Mouse (Mus musculus): ENCODE measurements around the gene Myo18b. TPM values are rescaled to one million over a fixed set of nuclear protein-coding genes. Genes with fewer than 3 reads are reported as not detected.

Gene Myo18b
- polyA plus RNA-seq, 1 experiment from 2014 or later, result 0.95 TPM

GRCm38 (mm10) chr5:112892411-112892810 lies 3.8 kb downstream of the Myo18b start:
- no peaks in the 10 kb centered on the region for H3K27me3 ChIP-seq (replicated peaks; ENCODE audit: control insufficient read depth, insufficient read depth, low read length)
- H3K9ac ChIP-seq (ENCODE audit: low read length), result no peak overlapping the region
- DNase-seq (ENCODE audit: low spot score), result no peak
- H3K4me3 ChIP-seq (ENCODE audit: low read depth, low read length), result no peak overlapping the region
- H3K4me1 ChIP-seq (replicated peaks; ENCODE audit: control insufficient read depth, insufficient read depth, low read length), result no peaks in the 10 kb centered on the region
- no peak overlapping the region for H3K27ac ChIP-seq (ENCODE audit: low read depth)
- no peak overlapping the region for H3K4me2 ChIP-seq (ENCODE audit: low read length)
- ATAC-seq (replicated peaks; ENCODE audit: low FRiP score, low TSS enrichment, low read depth), result no peak
- no peaks in the 10 kb centered on the region for H3K9me3 ChIP-seq (ENCODE audit: control insufficient read depth, low read length)
- H3K36me3 ChIP-seq (ENCODE audit: control insufficient read depth, insufficient read depth, low read length), result no peaks in the 10 kb centered on the region

GRCm38 (mm10) chr5:112888651-112889050 lies 7.5 kb downstream of the Myo18b start:
- Histone ChIP-seq H3K27ac (ENCODE audit: low read depth) (no peak overlapping the region), H3K9ac (ENCODE audit: low read length) (no peak overlapping the region)
- WGBS, result 60% methylated on average over 7 of the region's 7 CpGs

GRCm38 (mm10) chr5:112886687-112887491 lies 9.3 kb downstream of the Myo18b start:
- ATAC-seq (replicated peaks; ENCODE audit: low FRiP score, low TSS enrichment, low read depth), result no peak
- no peaks in the 10 kb centered on the region for H3K4me1 ChIP-seq (replicated peaks; ENCODE audit: control insufficient read depth, insufficient read depth, low read length)
- H3K36me3 ChIP-seq (ENCODE audit: control insufficient read depth, insufficient read depth, low read length), result no peaks in the 10 kb centered on the region
- no peak for DNase-seq (ENCODE audit: low spot score)
- H3K27me3 ChIP-seq (replicated peaks; ENCODE audit: control insufficient read depth, insufficient read depth, low read length), result no peaks in the 10 kb centered on the region
- no peaks in the 10 kb centered on the region for H3K9me3 ChIP-seq (ENCODE audit: control insufficient read depth, low read length)
- H3K9ac ChIP-seq (ENCODE audit: low read length), result no peak overlapping the region
- H3K4me3 ChIP-seq (ENCODE audit: low read depth, low read length), result no peak overlapping the region
- H3K4me2 ChIP-seq (ENCODE audit: low read length), result no peak overlapping the region
- 75% methylated on average over 17 of the region's 17 CpGs for WGBS
- no peak overlapping the region for H3K27ac ChIP-seq (ENCODE audit: low read depth)

More at GRCm38 (mm10) chr5:112888651-112889050, 7.5 kb downstream of the Myo18b start:
- H3K27me3 ChIP-seq (replicated peaks; ENCODE audit: control insufficient read depth, insufficient read depth, low read length), result no peaks in the 10 kb centered on the region
- H3K36me3 ChIP-seq (ENCODE audit: control insufficient read depth, insufficient read depth, low read length), result no peaks in the 10 kb centered on the region
- H3K4me1 ChIP-seq (replicated peaks; ENCODE audit: control insufficient read depth, insufficient read depth, low read length), result no peaks in the 10 kb centered on the region
- ATAC-seq (replicated peaks; ENCODE audit: low FRiP score, low TSS enrichment, low read depth) (no peak), DNase-seq (ENCODE audit: low spot score) (no peak)
- H3K4me3 ChIP-seq (ENCODE audit: low read depth, low read length), result no peak overlapping the region
- H3K4me2 ChIP-seq (ENCODE audit: low read length), result no peak overlapping the region
- no peaks in the 10 kb centered on the region for H3K9me3 ChIP-seq (ENCODE audit: control insufficient read depth, low read length)

- H3K4me2 ChIP-seq (ENCODE audit: low read length), result no peak overlapping the region
- H3K27me3 ChIP-seq (replicated peaks; ENCODE audit: control insufficient read depth, insufficient read depth, low read length), result no peaks in the 10 kb centered on the region
- no peak for DNase-seq (ENCODE audit: low spot score)
- no peak for ATAC-seq (replicated peaks; ENCODE audit: low FRiP score, low TSS enrichment, low read depth)
- no peaks in the 10 kb centered on the region for H3K9me3 ChIP-seq (ENCODE audit: control insufficient read depth, low read length)
- H3K27ac ChIP-seq (ENCODE audit: low read depth), result no peak overlapping the region
- no peak overlapping the region for H3K4me3 ChIP-seq (ENCODE audit: low read depth, low read length)
- 57% methylated on average over 14 of the region's 14 CpGs for WGBS
- H3K4me1 ChIP-seq (replicated peaks; ENCODE audit: control insufficient read depth, insufficient read depth, low read length), result 0 out of 2 replicates have a peak, but pooled peaks cover 3% of the 10 kb centered on the region
- no peak overlapping the region for H3K9ac ChIP-seq (ENCODE audit: low read length)
- no peaks in the 10 kb centered on the region for H3K36me3 ChIP-seq (ENCODE audit: control insufficient read depth, insufficient read depth, low read length)
Measured at GRCm38 (mm10) chr5:112877391-112878115, 18.6 kb downstream of the Myo18b start.

- Histone ChIP-seq H3K4me1 (replicated peaks; ENCODE audit: control insufficient read depth, insufficient read depth, low read length) (0 out of 2 replicates have a peak, but pooled peaks cover 3% of the 10 kb centered on the region), H3K9ac (ENCODE audit: low read length) (no peak overlapping the region), H3K27ac (ENCODE audit: low read depth) (no peak overlapping the region), H3K36me3 (ENCODE audit: control insufficient read depth, insufficient read depth, low read length) (no peaks in the 10 kb centered on the region), H3K4me2 (ENCODE audit: low read length) (no peak overlapping the region), H3K9me3 (ENCODE audit: control insufficient read depth, low read length) (no peaks in the 10 kb centered on the region), H3K27me3 (replicated peaks; ENCODE audit: control insufficient read depth, insufficient read depth, low read length) (no peaks in the 10 kb centered on the region), H3K4me3 (ENCODE audit: low read depth, low read length) (no peak overlapping the region)
- DNase-seq (ENCODE audit: low spot score) (peak; percentile 69), ATAC-seq (replicated peaks; ENCODE audit: low FRiP score, low TSS enrichment, low read depth) (no peak)
- WGBS, result 28% methylated on average over 4 of the region's 4 CpGs
Measured at GRCm38 (mm10) chr5:112876846-112877390, 19.2 kb downstream of the Myo18b start.

GRCm38 (mm10) chr5:112872999-112873398 lies 23.2 kb downstream of the Myo18b start:
- Histone ChIP-seq H3K4me1 (replicated peaks; ENCODE audit: control insufficient read depth, insufficient read depth, low read length) (0 out of 2 replicates have a peak, but pooled peaks cover 3% of the 10 kb centered on the region), H3K36me3 (ENCODE audit: control insufficient read depth, insufficient read depth, low read length) (no peaks in the 10 kb centered on the region), H3K27me3 (replicated peaks; ENCODE audit: control insufficient read depth, insufficient read depth, low read length) (no peaks in the 10 kb centered on the region), H3K9ac (ENCODE audit: low read length) (no peak overlapping the region), H3K27ac (ENCODE audit: low read depth) (no peak overlapping the region), H3K4me2 (ENCODE audit: low read length) (no peak overlapping the region), H3K4me3 (ENCODE audit: low read depth, low read length) (no peak overlapping the region), H3K9me3 (ENCODE audit: control insufficient read depth, low read length) (no peaks in the 10 kb centered on the region)
- WGBS, result 80% methylated on average over 6 of the region's 6 CpGs
- ATAC-seq (replicated peaks; ENCODE audit: low FRiP score, low TSS enrichment, low read depth), result no peak
- DNase-seq (ENCODE audit: low spot score), result no peak

- WGBS, result 24% methylated on average over 9 of the region's 9 CpGs
- Histone ChIP-seq H3K4me3 (ENCODE audit: low read depth, low read length) (no peak overlapping the region), H3K4me2 (ENCODE audit: low read length) (no peak overlapping the region), H3K9ac (ENCODE audit: low read length) (no peak overlapping the region), H3K27ac (ENCODE audit: low read depth) (no peak overlapping the region), H3K36me3 (ENCODE audit: control insufficient read depth, insufficient read depth, low read length) (no peaks in the 10 kb centered on the region), H3K27me3 (replicated peaks; ENCODE audit: control insufficient read depth, insufficient read depth, low read length) (no peaks in the 10 kb centered on the region), H3K4me1 (replicated peaks; ENCODE audit: control insufficient read depth, insufficient read depth, low read length) (no peaks in the 10 kb centered on the region), H3K9me3 (ENCODE audit: control insufficient read depth, low read length) (no peaks in the 10 kb centered on the region)
- peak; percentile 89 for DNase-seq (ENCODE audit: low spot score)
- ATAC-seq (replicated peaks; ENCODE audit: low FRiP score, low TSS enrichment, low read depth), result peak; percentile 26; the same call in 1 of the 2 replicates
Measured at GRCm38 (mm10) chr5:112870729-112871128, 25.4 kb downstream of the Myo18b start.

- no peak overlapping the region for H3K9ac ChIP-seq (ENCODE audit: low read length)
Measured at GRCm38 (mm10) chr5:112868620-112869019, 27.5 kb downstream of the Myo18b start.

More at GRCm38 (mm10) chr5:112868620-112869019, 27.5 kb downstream of the Myo18b start:
- H3K27me3 ChIP-seq (replicated peaks; ENCODE audit: control insufficient read depth, insufficient read depth, low read length), result no peaks in the 10 kb centered on the region
- H3K4me1 ChIP-seq (replicated peaks; ENCODE audit: control insufficient read depth, insufficient read depth, low read length), result no peaks in the 10 kb centered on the region
- no peak for DNase-seq (ENCODE audit: low spot score)
- no peaks in the 10 kb centered on the region for H3K36me3 ChIP-seq (ENCODE audit: control insufficient read depth, insufficient read depth, low read length)
- H3K27ac ChIP-seq (ENCODE audit: low read depth), result no peak overlapping the region
- H3K9me3 ChIP-seq (ENCODE audit: control insufficient read depth, low read length), result no peaks in the 10 kb centered on the region
- no peak for ATAC-seq (replicated peaks; ENCODE audit: low FRiP score, low TSS enrichment, low read depth)
- no peak overlapping the region for H3K4me2 ChIP-seq (ENCODE audit: low read length)
- H3K4me3 ChIP-seq (ENCODE audit: low read depth, low read length), result no peak overlapping the region
- WGBS, result 74% methylated on average over 5 of the region's 5 CpGs

Measured in intestine, embryonic 14.5 days (tissue).